Mouse (Mus musculus): Measurements from ENCODE around the gene Otop2. TPM values are rescaled to one million over a fixed set of nuclear protein-coding genes. Genes with fewer than 3 reads are reported as not detected.

Otop2 gene
- 0.13 and 0.15 TPM in 2 replicates for polyA plus RNA-seq (2012; rRNA removed)

DNA sequence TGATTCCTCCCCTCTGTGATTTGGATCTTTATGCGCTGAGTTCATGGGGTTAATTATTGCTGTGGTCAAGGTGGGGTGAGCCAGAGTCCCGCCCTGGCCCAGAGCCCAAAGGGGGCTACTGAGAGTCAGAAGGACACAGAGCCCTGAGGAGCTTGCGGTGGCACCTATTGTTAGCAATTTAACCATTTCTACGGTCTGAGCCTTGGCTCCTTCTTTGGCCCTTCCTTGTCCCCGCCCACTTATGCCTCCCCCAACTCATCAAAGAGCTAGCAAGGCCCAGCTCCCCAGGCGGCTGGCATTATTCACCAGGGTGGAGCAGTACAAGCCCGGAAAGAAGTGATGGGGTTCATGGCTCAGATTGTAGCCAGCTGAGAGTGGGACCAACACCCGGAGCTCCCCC lies at the start of gene Otop2:
Gene Otop2, plus strand, starts transcription at position 301 of the 400 bp plus-strand sequence.
- no peak for DNase-seq (ENCODE audit: low read depth)
- no peak for TF ChIP-seq POLR2A (IDR thresholded peaks at IDR 0.05; ENCODE audit: borderline replicate concordance, extremely low read depth, insufficient read depth, insufficient read length, poor library complexity, severe bottlenecking)
- TF ChIP-seq CTCF (IDR thresholded peaks at IDR 0.05; ENCODE audit: borderline replicate concordance, extremely low read depth, insufficient read depth, insufficient read length) = no peak

DNA sequence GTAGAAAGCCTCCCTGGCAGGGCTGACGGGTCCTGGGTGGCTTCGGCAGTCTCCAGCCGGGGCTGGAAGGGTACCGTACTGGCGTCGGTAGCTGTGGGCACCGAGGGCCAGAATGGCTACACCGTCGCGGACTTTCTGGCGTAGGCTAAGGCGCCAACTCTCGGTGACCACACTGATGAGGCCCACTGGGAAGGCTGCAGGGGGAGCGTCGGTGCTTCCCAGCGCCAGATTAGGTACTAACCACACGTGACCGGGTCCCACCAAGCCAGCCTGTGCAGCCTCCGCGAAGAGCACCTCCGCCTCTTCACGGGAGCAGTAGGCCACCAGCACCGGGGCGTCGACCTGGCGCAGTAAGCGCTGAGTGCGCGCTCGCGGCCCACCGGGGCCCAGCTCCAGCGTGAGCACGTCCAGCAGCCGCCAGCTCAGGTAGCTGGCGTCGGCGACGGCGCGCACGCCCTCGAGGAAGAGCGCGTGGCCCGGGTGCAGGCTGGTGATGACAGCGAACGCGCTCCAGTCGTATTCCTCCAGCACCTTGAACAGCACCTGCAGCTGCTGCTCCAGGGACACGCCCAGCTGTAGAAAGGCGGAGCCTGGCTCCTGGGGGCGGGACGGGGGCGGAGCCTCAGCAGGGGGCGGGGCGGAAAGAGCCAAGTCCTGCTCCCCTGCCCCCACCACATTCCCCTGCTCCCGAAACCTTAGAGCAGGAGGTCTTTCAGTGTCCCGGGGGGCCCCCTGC lies 49.0 kb upstream of the Otop2 start:
- no peak for DNase-seq (ENCODE audit: low read depth)
- TF ChIP-seq CTCF (IDR thresholded peaks at IDR 0.05; ENCODE audit: borderline replicate concordance, extremely low read depth, insufficient read depth, insufficient read length) = no peak
- TF ChIP-seq POLR2A (IDR thresholded peaks at IDR 0.05; ENCODE audit: borderline replicate concordance, extremely low read depth, insufficient read depth, insufficient read length, poor library complexity, severe bottlenecking) = no peak

DNA sequence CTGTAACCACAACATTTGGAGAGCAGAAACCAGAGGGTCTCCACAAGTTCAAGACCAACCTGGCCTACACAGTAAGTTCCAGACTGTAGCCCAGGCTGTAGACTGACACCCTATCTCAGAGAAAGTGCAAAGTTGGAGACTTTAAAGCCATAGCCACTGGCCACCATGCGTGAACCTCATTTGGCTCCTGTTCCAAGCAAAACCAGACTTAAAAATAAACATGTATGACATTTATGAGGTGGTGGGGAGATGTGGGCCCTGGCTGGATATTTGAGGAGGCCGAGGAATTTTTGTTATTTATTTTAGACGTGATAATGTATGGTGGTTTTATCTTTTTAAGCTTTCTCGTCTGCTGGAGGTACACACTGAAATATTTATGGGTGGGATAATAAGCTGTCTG lies 47.8 kb upstream of the Otop2 start:
- DNase-seq (ENCODE audit: low read depth) = no peak
- TF ChIP-seq CTCF (IDR thresholded peaks at IDR 0.05; ENCODE audit: borderline replicate concordance, extremely low read depth, insufficient read depth, insufficient read length) = no peak

DNA sequence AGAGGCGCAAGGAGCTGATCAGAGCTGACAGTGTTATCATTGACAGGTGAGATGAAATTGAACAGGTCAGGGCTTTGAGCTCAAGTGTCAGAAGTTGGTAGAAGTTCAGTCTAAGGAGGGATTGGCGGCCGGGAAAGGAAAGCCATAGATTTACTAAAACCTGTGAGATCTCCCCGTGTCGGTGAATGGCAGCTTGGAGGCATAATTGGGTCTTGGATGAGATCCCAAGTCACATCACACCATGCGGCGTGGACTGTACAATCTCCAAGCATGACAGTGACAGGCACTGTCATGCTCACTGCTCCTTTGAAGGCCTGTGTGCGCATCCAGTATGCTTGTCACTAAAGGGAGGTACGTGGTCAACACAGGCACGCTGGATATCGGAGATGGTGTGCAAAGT lies 44.0 kb upstream of the Otop2 start:
- TF ChIP-seq POLR2A (IDR thresholded peaks at IDR 0.05; ENCODE audit: borderline replicate concordance, extremely low read depth, insufficient read depth, insufficient read length, poor library complexity, severe bottlenecking) (no peak), CTCF (IDR thresholded peaks at IDR 0.05; ENCODE audit: borderline replicate concordance, extremely low read depth, insufficient read depth, insufficient read length) (no peak)
- DNase-seq (ENCODE audit: low read depth) = peak; percentile 61

DNA sequence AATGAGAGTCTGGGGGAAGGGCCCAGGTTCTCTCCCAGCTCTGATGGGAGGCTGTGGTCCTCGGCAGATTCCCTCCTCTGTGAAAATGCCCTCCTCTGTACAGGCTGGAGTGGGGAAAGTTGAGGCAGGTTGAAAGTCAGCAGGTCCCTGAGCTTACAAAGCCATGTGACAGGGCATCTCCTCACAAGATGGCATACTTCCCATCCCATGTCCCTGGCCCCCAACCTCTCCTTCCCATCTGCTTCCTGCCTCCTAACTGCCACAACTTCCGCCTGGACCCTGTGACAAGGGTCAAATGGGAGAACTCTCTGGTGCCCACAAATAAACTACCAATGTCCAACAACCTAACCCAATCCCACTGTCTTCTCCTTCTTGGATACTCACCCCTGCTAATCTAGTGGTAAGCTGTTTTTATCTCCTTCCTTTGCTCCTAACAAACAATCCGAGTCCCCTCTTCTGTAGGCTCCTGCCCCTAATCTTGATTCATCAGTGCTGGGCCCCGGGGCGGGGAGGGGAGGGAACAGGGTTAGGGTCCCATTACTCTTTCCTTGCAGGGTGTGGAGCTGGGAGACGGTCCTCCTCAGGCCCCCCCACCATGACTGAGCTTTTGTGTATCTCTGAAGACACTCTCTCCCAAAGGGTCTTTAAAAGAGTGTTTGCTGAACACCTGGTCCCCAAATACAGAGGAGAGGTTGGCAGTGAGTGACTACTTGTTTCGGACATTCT lies 42.7 kb upstream of the Otop2 start:
- TF ChIP-seq CTCF (IDR thresholded peaks at IDR 0.05; ENCODE audit: borderline replicate concordance, extremely low read depth, insufficient read depth, insufficient read length) (no peak), POLR2A (IDR thresholded peaks at IDR 0.05; ENCODE audit: borderline replicate concordance, extremely low read depth, insufficient read depth, insufficient read length, poor library complexity, severe bottlenecking) (no peak)
- no peak for DNase-seq (ENCODE audit: low read depth)

DNA sequence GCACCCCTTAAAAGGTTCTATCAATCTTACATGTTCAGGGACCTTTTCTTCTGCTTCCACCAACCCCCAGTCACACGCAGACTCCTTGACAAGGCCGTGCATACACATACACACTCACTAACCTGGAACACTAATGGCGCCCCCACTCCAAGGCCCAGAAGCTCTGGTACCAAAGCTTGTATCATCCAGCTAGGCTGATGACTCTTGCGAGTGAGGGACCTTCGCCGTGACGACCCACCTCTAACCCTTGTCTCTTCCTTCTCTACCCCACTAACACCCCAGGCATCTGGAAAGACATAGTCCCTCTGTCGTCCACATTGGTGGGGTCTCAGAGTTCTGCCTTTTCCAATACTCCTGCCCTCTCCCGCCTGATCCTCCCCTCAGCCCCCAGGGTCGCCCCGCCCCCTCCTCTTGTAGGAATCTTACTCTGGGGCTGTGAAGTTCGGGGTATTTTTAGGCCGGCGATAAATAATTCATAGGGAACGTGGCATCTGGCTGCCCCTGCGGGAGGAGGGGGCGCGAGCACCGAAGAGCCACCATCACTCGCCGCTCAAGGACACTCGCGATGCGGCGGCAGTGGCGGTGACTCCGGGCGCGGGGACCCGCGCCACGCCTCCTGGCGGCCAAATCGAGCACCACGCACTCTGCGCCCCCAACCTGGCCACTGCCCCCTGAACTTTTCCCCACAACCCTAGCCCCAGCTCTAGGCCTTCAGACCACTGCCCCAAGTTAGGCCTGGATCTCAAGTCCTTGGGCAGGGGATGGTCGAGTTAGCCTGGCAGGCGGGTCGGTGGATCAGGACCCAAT lies 41.9 kb upstream of the Otop2 start:
- DNase-seq (ENCODE audit: low read depth) = peak; percentile 48
- TF ChIP-seq CTCF (IDR thresholded peaks at IDR 0.05; ENCODE audit: borderline replicate concordance, extremely low read depth, insufficient read depth, insufficient read length) (peak; percentile 73), POLR2A (IDR thresholded peaks at IDR 0.05; ENCODE audit: borderline replicate concordance, extremely low read depth, insufficient read depth, insufficient read length, poor library complexity, severe bottlenecking) (no peak)

DNA sequence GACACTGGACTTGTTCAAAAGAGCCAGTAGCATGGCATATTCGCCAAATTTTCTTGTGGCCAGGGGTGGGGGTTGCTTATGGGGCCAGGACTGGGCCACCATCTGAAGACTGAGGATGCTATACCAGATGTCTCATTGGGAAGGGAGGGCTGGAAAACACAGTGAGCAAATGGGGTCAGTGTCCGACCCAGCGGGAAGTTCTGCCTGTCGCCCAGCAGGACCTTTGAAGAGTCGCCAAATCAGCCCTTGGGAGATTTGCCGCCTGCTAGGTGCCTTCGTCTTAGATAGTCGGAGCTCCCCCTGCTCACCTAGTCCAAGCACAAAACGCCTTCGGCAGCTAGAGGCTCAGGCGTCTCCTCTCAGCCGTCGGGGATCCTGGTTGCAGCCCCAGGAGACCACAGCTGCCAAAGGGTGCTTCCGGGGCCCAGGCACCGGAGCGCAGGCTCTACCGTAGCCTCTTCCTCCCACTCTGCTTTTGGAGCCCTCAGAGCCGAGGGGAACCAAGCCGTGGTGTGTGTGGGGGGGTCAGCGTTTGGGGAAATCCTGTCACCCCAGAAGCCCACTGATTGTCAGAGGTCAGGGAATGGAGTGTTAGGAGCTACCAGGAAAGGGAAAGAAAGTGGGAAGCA lies 41.1 kb upstream of the Otop2 start:
- TF ChIP-seq CTCF (IDR thresholded peaks at IDR 0.05; ENCODE audit: borderline replicate concordance, extremely low read depth, insufficient read depth, insufficient read length) = no peak
- no peak for TF ChIP-seq POLR2A (IDR thresholded peaks at IDR 0.05; ENCODE audit: borderline replicate concordance, extremely low read depth, insufficient read depth, insufficient read length, poor library complexity, severe bottlenecking)
- no peak for DNase-seq (ENCODE audit: low read depth)

DNA sequence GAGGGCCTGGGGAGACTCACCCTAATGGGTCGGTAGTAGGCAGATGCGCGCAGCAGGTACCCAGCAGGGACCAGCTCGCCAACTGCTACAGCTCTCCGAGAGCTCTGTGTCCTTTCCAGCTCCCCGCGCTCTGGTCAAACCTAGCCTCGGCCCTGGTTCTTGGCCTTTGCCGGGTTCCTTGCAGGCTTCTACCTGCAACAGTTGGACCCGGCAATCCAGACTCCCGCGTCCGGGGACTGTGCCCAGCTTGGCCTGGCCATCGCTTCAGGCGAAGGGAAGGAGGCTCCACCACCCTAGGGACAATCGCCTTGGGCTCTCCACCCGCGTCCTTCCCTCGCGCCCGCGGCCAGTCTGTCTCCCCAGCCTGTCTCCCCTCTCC lies 40.6 kb upstream of the Otop2 start:
- DNase-seq (ENCODE audit: low read depth) = no peak
- TF ChIP-seq POLR2A (IDR thresholded peaks at IDR 0.05; ENCODE audit: borderline replicate concordance, extremely low read depth, insufficient read depth, insufficient read length, poor library complexity, severe bottlenecking) (no peak), CTCF (IDR thresholded peaks at IDR 0.05; ENCODE audit: borderline replicate concordance, extremely low read depth, insufficient read depth, insufficient read length) (no peak)

DNA sequence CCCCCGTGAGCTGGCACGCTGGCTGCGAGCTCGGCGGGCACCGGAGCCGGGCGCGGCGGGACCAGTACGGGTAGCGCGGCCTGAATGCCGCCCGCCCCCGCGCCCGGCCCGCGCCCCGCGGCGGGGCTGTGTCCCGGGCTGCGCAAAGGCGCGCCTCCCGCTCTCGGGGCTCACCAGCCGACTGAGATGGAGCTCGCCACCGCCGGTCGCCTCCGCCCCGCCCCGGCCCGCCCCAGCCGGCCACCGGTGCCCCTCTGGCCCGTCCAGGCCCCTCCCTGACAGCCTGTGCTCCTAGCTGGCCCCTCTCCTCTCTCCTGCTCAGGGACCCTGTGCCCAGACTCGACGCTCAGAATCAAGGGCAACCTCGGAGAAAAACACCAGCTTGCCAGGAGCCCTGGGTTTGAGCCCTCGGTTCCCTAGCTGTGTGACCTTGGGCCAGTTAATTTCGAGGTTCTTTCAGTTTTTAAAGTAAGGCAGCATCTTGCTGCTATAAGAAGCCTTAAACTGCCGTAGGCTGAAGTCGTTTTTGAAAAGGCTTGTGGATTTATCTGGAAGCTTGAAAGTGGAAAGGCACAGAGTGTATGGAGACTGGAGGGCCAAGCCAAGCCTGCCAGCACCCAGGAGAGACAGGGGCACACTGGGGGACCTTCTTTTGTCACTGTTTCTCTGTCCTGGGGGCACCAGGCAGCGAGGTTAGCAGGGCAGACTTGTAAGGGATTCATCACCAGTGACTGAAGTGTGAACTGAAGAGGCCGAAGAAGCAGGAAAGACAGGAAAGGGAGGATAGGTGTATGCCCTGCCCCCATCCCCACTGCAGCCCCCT lies 39.7 kb upstream of the Otop2 start, which contains the start of gene Grin2c:
Gene Grin2c, minus strand, starts transcription at position 183 of the 823 bp plus-strand sequence.
- DNase-seq (ENCODE audit: low read depth) = no peak
- TF ChIP-seq CTCF (IDR thresholded peaks at IDR 0.05; ENCODE audit: borderline replicate concordance, extremely low read depth, insufficient read depth, insufficient read length) (no peak), POLR2A (IDR thresholded peaks at IDR 0.05; ENCODE audit: borderline replicate concordance, extremely low read depth, insufficient read depth, insufficient read length, poor library complexity, severe bottlenecking) (no peak)

DNA sequence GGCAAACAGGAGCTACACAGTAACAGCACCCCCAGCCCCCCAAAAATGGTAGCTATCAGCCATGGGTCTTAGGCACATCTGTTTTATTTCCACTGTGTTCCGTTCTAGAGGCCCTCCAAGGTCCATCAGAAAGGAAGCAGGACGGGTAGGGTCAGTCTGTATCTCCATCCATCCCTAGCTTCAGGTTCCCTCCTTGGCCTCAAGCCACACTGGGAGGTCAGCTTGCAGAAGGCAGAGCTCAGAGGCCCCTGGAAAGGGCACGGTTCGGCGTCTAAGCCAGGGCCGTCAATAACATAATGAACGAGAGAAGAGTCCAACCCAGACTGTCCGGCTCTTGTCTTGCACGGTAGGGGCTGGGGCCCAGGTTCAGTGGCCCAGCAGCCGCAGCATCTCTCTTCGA lies 39.0 kb upstream of the Otop2 start:
- TF ChIP-seq CTCF (IDR thresholded peaks at IDR 0.05; ENCODE audit: borderline replicate concordance, extremely low read depth, insufficient read depth, insufficient read length) (no peak), POLR2A (IDR thresholded peaks at IDR 0.05; ENCODE audit: borderline replicate concordance, extremely low read depth, insufficient read depth, insufficient read length, poor library complexity, severe bottlenecking) (no peak)
- no peak for DNase-seq (ENCODE audit: low read depth)

Data from brain, embryonic 14.5 days (tissue).